Mouse (Mus musculus) E14TG2a.4 (cell line): ENCODE results near the gene Pex5l.

Experiments used
- H3K27me3 ChIP-seq: 2 replicates; pipeline ENCODE4 v1.6.1; 2014; ENCODE audit warnings: low read length, control low read depth; ENCODE audit not compliant: insufficient read depth
- H3K36me3 ChIP-seq: 2 replicates; pipeline ENCODE4 v1.6.1; 2014; ENCODE audit warnings: low read length, control low read depth; ENCODE audit not compliant: insufficient read depth
- H3K4me1 ChIP-seq: replicated peaks from 2 replicates; pipeline ENCODE4 v1.6.1; 2014; ENCODE audit warnings: low read depth, low read length, control low read depth
- H3K4me3 ChIP-seq: replicated peaks from 2 replicates; pipeline ENCODE4 v1.5.1; 2014; ENCODE audit warnings: mild to moderate bottlenecking, low read length
- H3K9me3 ChIP-seq: 2 replicates; pipeline ENCODE4 v1.6.1; 2014; ENCODE audit warnings: low read length, control low read depth
- CTCF ChIP-seq: conservative IDR thresholded peaks from 2 replicates; pipeline ENCODE4 v1.5.1; 2014; ENCODE audit warnings: low read length
- NANOG ChIP-seq: IDR thresholded peaks from 2 replicates; pipeline ENCODE4 v1.6.1; 2014; ENCODE audit warnings: borderline replicate concordance, low read length, mixed read lengths
- POU5F1 ChIP-seq: IDR thresholded peaks from 2 replicates; pipeline ENCODE4 v1.6.1; 2014; ENCODE audit warnings: low read length, borderline replicate concordance

Gene Pex5l

DNA sequence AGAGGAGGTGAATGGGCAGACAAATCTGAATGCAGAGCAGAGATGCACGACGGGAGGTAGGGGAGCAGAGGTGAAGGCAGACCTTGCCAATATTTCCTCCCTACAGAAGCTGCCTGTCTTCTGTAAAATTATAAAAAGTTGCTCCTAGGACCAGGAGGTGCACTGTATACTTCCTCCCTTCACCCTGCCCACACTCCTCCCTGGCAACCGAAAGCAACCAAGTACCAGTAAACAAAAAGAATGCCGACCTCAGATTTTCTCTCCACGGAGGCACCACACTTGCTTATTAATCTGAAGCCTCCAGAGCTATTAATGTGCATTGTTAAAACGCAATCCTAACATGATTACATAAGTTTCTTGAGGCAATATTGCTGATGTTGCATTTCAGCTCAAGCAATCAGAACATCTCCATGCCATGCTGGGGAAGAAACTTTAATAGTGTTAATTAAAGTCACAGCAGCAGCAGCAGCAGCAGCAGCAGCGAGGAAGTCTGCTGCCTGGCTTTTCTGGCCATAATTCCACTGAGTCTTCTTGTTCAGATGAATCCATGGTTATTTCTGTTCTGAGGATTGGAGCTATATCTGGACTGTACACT is 82.6 kb downstream of the Pex5l start:
- Histone ChIP-seq H3K4me3 (no peak overlapping the region), H3K36me3 (no peaks in the 10 kb centered on the region), H3K4me1 (no peaks in the 10 kb centered on the region), H3K27me3 (no peaks in the 10 kb centered on the region), H3K9me3 (no peaks in the 10 kb centered on the region)
- TF ChIP-seq NANOG (no peak), CTCF (no peak), POU5F1 (no peak)

DNA sequence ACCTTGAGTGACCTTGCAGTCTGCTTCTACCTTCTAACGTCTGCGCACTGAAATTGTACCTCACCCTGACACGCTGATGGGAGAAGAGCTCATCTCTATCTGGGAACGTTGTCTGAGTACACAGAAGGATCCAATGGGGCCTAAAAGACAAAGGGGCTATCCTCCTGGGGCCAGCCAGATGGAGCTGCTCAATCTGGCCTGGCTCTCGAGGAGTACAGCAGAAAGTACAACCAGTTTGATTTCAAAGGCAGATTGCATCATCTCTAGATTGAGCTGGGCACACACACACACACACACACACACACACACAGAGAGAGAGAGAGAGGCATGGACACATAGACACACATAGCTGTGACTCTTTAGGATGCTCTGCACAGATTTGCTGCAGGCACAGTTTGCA is 94.7 kb downstream of the Pex5l start:
- no peaks in the 10 kb centered on the region for H3K4me1 ChIP-seq
- TF ChIP-seq CTCF (no peak), POU5F1 (no peak), NANOG (no peak)
- no peak overlapping the region for H3K4me3 ChIP-seq
- H3K36me3 ChIP-seq: no peaks in the 10 kb centered on the region
- H3K27me3 ChIP-seq: no peaks in the 10 kb centered on the region
- no peaks in the 10 kb centered on the region for H3K9me3 ChIP-seq

DNA sequence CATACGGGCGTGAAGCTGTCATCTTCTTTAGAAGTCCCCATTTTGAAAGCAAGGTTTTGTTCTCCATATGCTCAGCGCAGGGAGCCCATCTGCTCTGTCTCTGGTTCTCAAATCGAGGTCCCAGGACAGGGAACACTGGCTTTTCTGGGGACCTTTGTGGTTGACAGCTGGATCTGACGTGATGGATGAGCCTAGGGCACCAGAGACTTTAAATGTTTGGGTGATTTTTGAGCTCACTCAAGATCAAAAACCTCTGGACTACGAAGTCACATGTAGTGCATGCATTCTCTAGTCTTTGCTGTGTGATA is 98.3 kb downstream of the Pex5l start:
- Histone ChIP-seq H3K36me3 (no peaks in the 10 kb centered on the region), H3K27me3 (no peaks in the 10 kb centered on the region), H3K9me3 (no peaks in the 10 kb centered on the region), H3K4me1 (no peaks in the 10 kb centered on the region), H3K4me3 (no peak overlapping the region)
- no peak for TF ChIP-seq CTCF
- TF ChIP-seq NANOG: no peak
- TF ChIP-seq POU5F1: no peak

DNA sequence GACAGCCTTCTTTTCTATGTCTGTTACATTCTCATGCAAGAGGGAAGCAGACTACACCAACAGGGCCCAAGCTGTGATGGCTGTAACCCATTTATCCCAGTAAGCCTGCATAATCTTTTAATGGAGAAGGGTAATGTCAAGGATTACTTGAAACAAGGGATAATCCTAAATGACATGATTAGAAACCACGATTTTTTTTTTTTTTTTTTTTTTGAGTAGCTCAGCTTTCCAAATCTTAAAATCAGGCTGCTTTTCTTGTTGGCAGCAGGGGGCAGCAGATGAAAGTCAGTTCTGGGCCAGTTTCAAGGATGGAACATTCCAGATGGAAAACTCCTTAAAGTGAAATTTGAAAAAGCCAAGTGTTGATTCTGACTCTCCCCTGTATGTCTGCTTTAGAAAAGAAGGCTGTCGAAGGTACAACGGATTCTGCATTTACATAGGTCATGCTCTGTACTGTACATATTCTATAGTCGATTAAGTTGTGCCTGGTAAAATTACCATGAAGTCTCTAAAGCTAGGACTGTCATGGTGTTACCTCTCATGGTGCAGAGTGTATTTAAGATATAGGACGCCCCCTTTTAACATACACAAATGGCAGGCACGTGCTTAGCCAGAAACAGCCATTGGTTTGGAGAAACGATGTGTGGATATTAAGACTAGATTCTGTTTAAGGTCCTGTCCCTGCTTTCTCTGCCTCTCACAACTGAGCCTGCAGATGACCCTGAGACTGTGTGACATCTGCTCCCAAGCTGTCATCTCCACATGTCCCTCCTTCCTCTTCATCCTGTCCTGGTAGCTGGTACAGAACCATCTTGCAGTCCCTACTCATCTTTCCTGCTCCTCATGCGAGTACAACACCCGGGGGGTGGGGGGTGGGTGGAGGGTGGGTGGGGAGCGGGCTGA is 98.9 kb downstream of the Pex5l start:
- H3K27me3 ChIP-seq: no peaks in the 10 kb centered on the region
- no peaks in the 10 kb centered on the region for H3K4me1 ChIP-seq
- H3K9me3 ChIP-seq: no peaks in the 10 kb centered on the region
- no peak for TF ChIP-seq CTCF
- no peak for TF ChIP-seq POU5F1
- TF ChIP-seq NANOG: no peak
- H3K36me3 ChIP-seq: no peaks in the 10 kb centered on the region
- no peak overlapping the region for H3K4me3 ChIP-seq

GRCm38 (mm10) chr3:33024566-33024965 is 118.5 kb downstream of the Pex5l start:
- Histone ChIP-seq H3K4me3 (no peak overlapping the region), H3K36me3 (no peaks in the 10 kb centered on the region), H3K27me3 (no peaks in the 10 kb centered on the region), H3K4me1 (no peaks in the 10 kb centered on the region), H3K9me3 (no peaks in the 10 kb centered on the region)
- TF ChIP-seq NANOG: no peak
- TF ChIP-seq POU5F1: no peak
- no peak for TF ChIP-seq CTCF

DNA sequence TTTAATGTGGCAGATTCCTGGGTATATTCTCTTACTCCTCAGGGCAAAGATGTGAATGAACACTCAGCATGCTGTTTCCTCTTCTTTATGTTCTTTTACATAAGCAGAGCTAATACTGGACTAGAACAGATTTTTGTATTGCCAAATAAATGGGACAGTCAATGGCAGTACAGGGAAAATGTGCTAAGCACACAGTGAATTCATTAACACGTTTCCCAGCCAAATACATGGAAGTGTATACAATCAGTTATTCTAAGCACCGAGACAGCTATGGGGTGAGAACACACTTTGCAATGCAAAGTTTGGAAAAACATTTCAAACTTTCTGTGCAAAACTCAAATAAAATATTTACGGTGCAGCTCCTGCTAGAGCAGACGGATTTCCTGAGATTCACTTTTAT is 139.1 kb downstream of the Pex5l start:
- Histone ChIP-seq H3K27me3 (no peaks in the 10 kb centered on the region), H3K4me3 (no peak overlapping the region), H3K9me3 (no peaks in the 10 kb centered on the region), H3K4me1 (no peaks in the 10 kb centered on the region), H3K36me3 (no peaks in the 10 kb centered on the region)
- no peak for TF ChIP-seq CTCF
- no peak for TF ChIP-seq NANOG
- no peak for TF ChIP-seq POU5F1

DNA sequence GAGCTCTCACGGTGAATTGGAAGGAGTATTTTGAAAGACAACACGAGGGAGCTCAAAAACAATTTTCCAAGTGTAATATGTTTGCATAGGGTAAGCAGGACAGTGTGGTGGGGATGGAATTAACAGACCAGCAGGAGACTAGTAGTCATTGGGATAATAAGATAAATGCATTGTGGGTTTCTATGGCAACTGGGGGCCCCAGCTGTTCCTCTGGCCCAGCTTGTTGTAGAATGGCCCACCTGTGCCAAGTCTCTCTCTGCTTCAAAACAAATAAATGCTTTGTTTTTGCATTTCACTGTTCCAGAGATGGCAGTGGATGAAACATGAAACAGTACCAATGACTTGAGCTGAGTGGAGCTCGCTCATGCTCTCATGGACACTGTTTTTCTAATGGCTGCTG is 141.3 kb downstream of the Pex5l start:
- TF ChIP-seq NANOG (no peak), POU5F1 (no peak), CTCF (no peak)
- H3K9me3 ChIP-seq: no peaks in the 10 kb centered on the region

DNA sequence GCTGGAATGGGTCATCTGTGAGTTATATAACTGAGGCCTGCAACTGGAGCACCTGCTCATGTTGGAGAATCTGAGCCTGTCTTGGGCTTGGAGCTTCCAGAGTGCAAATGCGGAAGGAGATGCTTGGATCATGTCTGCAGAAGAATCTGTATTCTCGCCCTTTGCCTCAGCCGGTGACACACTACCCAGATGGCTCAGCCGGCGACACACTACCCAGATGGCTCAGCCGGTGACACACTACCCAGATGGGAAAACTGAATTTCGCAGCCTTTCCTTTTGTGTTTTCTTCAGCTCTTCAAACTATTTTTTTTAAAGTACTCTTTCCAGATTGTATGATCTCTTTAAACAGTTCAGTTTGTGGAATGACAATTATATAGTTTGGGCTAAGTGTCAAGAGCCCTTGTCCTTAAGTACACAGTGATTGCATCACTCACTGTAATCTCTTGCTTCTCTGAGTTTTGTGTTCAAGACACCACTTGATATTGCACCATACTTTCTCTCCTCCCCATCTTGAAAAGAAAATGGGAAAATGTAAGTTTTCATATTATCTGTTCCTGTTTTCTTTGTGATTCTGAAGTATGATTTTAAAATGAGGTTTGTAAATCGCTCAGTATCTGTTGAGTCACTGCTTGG is 142.5 kb downstream of the Pex5l start:
- no peaks in the 10 kb centered on the region for H3K27me3 ChIP-seq
- TF ChIP-seq POU5F1: no peak
- no peak for TF ChIP-seq CTCF
- TF ChIP-seq NANOG: no peak
- H3K9me3 ChIP-seq: no peaks in the 10 kb centered on the region
- H3K36me3 ChIP-seq: no peaks in the 10 kb centered on the region
- peaks cover 6% of the 10 kb centered on the region; the same call in 1 of the 2 replicates for H3K4me1 ChIP-seq
- H3K4me3 ChIP-seq: no peak overlapping the region

More for the DNA sequence above, 141.3 kb downstream of the Pex5l start:
- Histone ChIP-seq H3K27me3 (no peaks in the 10 kb centered on the region), H3K36me3 (no peaks in the 10 kb centered on the region), H3K4me1 (no peaks in the 10 kb centered on the region), H3K4me3 (no peak overlapping the region)
